Comparison of ENCODE assay signal across 13 mouse cellular contexts in the genomic region with DNA sequence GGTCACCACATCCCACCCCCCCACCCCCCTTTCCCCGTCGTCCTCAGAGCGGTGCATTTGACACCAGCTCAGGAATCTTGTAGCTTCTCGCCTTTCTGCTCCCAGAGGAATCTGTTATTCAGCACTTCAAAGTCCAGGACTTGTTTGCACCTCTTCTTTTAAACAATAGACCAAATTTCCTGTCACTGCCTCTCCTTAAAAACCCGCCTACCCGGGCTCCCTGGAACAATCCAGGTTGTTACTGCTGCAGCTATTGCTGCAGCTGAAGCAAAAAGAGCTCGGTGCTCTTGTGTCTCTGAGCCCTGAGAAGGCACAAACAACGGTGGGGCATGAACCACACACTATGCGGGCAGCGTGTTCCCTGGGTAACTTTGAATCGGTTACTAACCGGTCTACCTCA. TPM values are rescaled to one million over a fixed set of nuclear protein-coding genes. Genes with fewer than 3 reads are reported as not detected.
A peak's percentile ranks its signal among the peaks of the same experiment; 100 is the strongest.
DNase-seq lines count a peak whose midpoint lies in the region; ATAC-seq and TF ChIP-seq lines count a peak whose summit lies in the region.
"Had no signal": no experiment of that assay in that cellular context is flagged by ENCODE, and none has a peak within 500 bp of the region (broad histone marks: within the 10 kb centered on the region; RNA-seq: fewer than 3 reads in every experiment).

No protein-coding gene starts in this region.

- no peak for ATAC-seq in forebrain, postnatal 0 days
- no peak for ATAC-seq in kidney, postnatal 0 days (replicated peaks; ENCODE audit: low FRiP score, low read depth)
- ATAC-seq in hindbrain, embryonic 12.5 days (ENCODE audit: low FRiP score): no peak
- no peak for ATAC-seq in midbrain, embryonic 13.5 days

- peaks cover 22% of the 10 kb centered on the region for H3K4me1 ChIP-seq in forebrain, embryonic 10.5 days
- no peaks in the 10 kb centered on the region for H3K4me1 ChIP-seq in forebrain, postnatal 0 days (ENCODE audit: insufficient read depth)
- H3K4me1 ChIP-seq in kidney, postnatal 0 days (replicated peaks; ENCODE audit: insufficient read depth, low read length): peaks cover 9% of the 10 kb centered on the region
- H3K4me1 ChIP-seq in hindbrain, embryonic 12.5 days: no peaks in the 10 kb centered on the region
- H3K4me1 ChIP-seq in midbrain, embryonic 13.5 days (replicated peaks): peaks cover 3% of the 10 kb centered on the region; the same call in 1 of the 2 replicates

- H3K27ac ChIP-seq in forebrain, embryonic 10.5 days: no peak overlapping the region
- no peak overlapping the region for H3K27ac ChIP-seq in forebrain, postnatal 0 days (ENCODE audit: low read depth, low read length)
- H3K27ac ChIP-seq in kidney, postnatal 0 days: peak overlapping the region; percentile 54; the same call in 1 of the 2 replicates
- H3K27ac ChIP-seq in hindbrain, embryonic 12.5 days: no peak overlapping the region
- no peak overlapping the region for H3K27ac ChIP-seq in midbrain, embryonic 13.5 days

- 11% methylated on average over 12 of the region's 12 CpGs for WGBS in forebrain, embryonic 10.5 days
- WGBS in forebrain, postnatal 0 days: 13% methylated on average over 12 of the region's 12 CpGs
- 5% methylated on average over 12 of the region's 12 CpGs for WGBS in kidney, postnatal 0 days
- 12% methylated on average over 12 of the region's 12 CpGs for WGBS in hindbrain, embryonic 12.5 days
- WGBS in midbrain, embryonic 13.5 days: 11% methylated on average over 12 of the region's 12 CpGs

- no peak for DNase-seq in forebrain, embryonic 10.5 days (ENCODE audit: extremely low spot score, low spot score)
- no peak for DNase-seq in forebrain, postnatal 0 days
- DNase-seq in kidney, postnatal 0 days (ENCODE audit: low spot score): peak; percentile 73
- DNase-seq in kidney, adult 18-20 months: no peak
- no peak for DNase-seq in gastrocnemius, postnatal 4 days (ENCODE audit: low spot score in 2 of 2)
- DNase-seq in layer of hippocampus, adult 18-20 months (ENCODE audit: low spot score in 2 of 2): no peak
- DNase-seq: adrenal gland, postnatal 14 days; cerebellum, adult 2 months; gastrocnemius, postnatal 10 days; liver; retina, postnatal 1 day had no signal

- peak overlapping the region; percentile 23; the same call in 1 of the 2 replicates for H3K4me3 ChIP-seq in forebrain, embryonic 10.5 days
- no peak overlapping the region for H3K4me3 ChIP-seq in forebrain, postnatal 0 days (ENCODE audit: low read depth, low read length)
- H3K4me3 ChIP-seq in kidney, postnatal 0 days (replicated peaks; ENCODE audit: low read depth, low read length): 0 out of 2 replicates have a peak overlapping the region, but pooled peaks have one; percentile 7
- H3K4me3 ChIP-seq in hindbrain, embryonic 12.5 days: no peak overlapping the region
- no peak overlapping the region for H3K4me3 ChIP-seq in midbrain, embryonic 13.5 days (replicated peaks)

- no peaks in the 10 kb centered on the region for H3K36me3 ChIP-seq in forebrain, embryonic 10.5 days (replicated peaks)
- no peaks in the 10 kb centered on the region for H3K36me3 ChIP-seq in forebrain, postnatal 0 days (ENCODE audit: insufficient read depth)
- no peaks in the 10 kb centered on the region for H3K36me3 ChIP-seq in kidney, postnatal 0 days (ENCODE audit: insufficient read depth, low read length)
- H3K36me3 ChIP-seq in hindbrain, embryonic 12.5 days: no peaks in the 10 kb centered on the region
- no peaks in the 10 kb centered on the region for H3K36me3 ChIP-seq in midbrain, embryonic 13.5 days

- H3K4me2 ChIP-seq in forebrain, postnatal 0 days (ENCODE audit: low read depth): no peak overlapping the region
- H3K4me2 ChIP-seq in kidney, postnatal 0 days (ENCODE audit: low read length): peak overlapping the region; percentile 54
- peak overlapping the region; percentile 32; the same call in 1 of the 2 replicates for H3K4me2 ChIP-seq in hindbrain, embryonic 12.5 days (replicated peaks)
- H3K4me2 ChIP-seq in midbrain, embryonic 13.5 days (replicated peaks): 0 out of 2 replicates have a peak overlapping the region, but pooled peaks have one; percentile 15

- no peak overlapping the region for H3K9ac ChIP-seq in forebrain, postnatal 0 days
- no peak overlapping the region for H3K9ac ChIP-seq in kidney, postnatal 0 days (ENCODE audit: low read depth, low read length)
- H3K9ac ChIP-seq in hindbrain, embryonic 12.5 days: no peak overlapping the region
- no peak overlapping the region for H3K9ac ChIP-seq in midbrain, embryonic 13.5 days (replicated peaks)

- H3K27me3 ChIP-seq in forebrain, embryonic 10.5 days (ENCODE audit: poor library complexity, severe bottlenecking): peaks cover 52% of the 10 kb centered on the region
- H3K27me3 ChIP-seq in forebrain, postnatal 0 days (ENCODE audit: insufficient read depth, low read length): peaks cover 19% of the 10 kb centered on the region
- H3K27me3 ChIP-seq in kidney, postnatal 0 days (ENCODE audit: insufficient read depth, low read length): no peaks in the 10 kb centered on the region
- H3K27me3 ChIP-seq in hindbrain, embryonic 12.5 days: peaks cover 34% of the 10 kb centered on the region
- peaks cover 32% of the 10 kb centered on the region for H3K27me3 ChIP-seq in midbrain, embryonic 13.5 days

- TF ChIP-seq CTCF in forebrain, postnatal 0 days (IDR thresholded peaks at IDR 0.05; ENCODE audit: low read depth): no peak
- TF ChIP-seq CTCF in kidney, postnatal 0 days (IDR thresholded peaks at IDR 0.05; ENCODE audit: low read depth): no peak

- peaks cover 3% of the 10 kb centered on the region; the same call in 1 of the 2 replicates for H3K9me3 ChIP-seq in forebrain, embryonic 10.5 days
- H3K9me3 ChIP-seq in forebrain, postnatal 0 days (ENCODE audit: low read length): no peaks in the 10 kb centered on the region; the same call in 1 of the 2 replicates
- no peaks in the 10 kb centered on the region for H3K9me3 ChIP-seq in kidney, postnatal 0 days (replicated peaks; ENCODE audit: low read length)
- H3K9me3 ChIP-seq in hindbrain, embryonic 12.5 days (replicated peaks): no peaks in the 10 kb centered on the region
- no peaks in the 10 kb centered on the region for H3K9me3 ChIP-seq in midbrain, embryonic 13.5 days

RNA-seq across cellular contexts. Expression of a gene that starts 14.9 kb away (rescaled TPM):
- 106 and 107 TPM in 2 replicates for polyA plus RNA-seq in forebrain, embryonic 10.5 days (2016; fragmentation: Nextera tagmentation; extraction: Ambion mirVana)
- total RNA-seq in forebrain, postnatal 0 days (2014; rRNA removed): 124 and 141 TPM in 2 replicates
- polyA plus RNA-seq in forebrain, postnatal 0 days (2015; fragmentation: Nextera tagmentation; extraction: Ambion mirVana): 82.9 and 86.0 TPM in 2 replicates
- polyA plus RNA-seq in kidney, postnatal 0 days (2015; fragmentation: Nextera tagmentation; extraction: Ambion mirVana): 73.4 and 84.0 TPM in 2 replicates
- polyA plus RNA-seq in hindbrain, embryonic 12.5 days (2016; fragmentation: Nextera tagmentation; extraction: Ambion mirVana): 114 and 117 TPM in 2 replicates
- polyA plus RNA-seq in midbrain, embryonic 13.5 days (2015; fragmentation: Nextera tagmentation; extraction: Ambion mirVana): 126 TPM in 2 replicates
- 100 to 1,000 TPM; 118 to 123 TPM for total RNA-seq in gastrocnemius, postnatal 4 days (2021)
- total RNA-seq in layer of hippocampus, adult 18-20 months (2021): 10 to 100 TPM; 38.2 to 39.5 TPM

Comparison
In these comparisons a context has a peak if more than half of its experiments do, and no peak if none do; other contexts are left out.
1. H3K4me3 ChIP-seq: peak in forebrain, embryonic 10.5 days (single experiment) and kidney, postnatal 0 days (single experiment); none in forebrain, postnatal 0 days (single experiment), hindbrain, embryonic 12.5 days (single experiment) and midbrain, embryonic 13.5 days (single experiment).